Mouse (Mus musculus): Measurements from ENCODE around the gene Dmrta2. TPM values are rescaled to one million over a fixed set of nuclear protein-coding genes. Genes with fewer than 3 reads are reported as not detected.

Gene Dmrta2
- 4.9 TPM for polyA plus RNA-seq (2012; fragmentation: generic; extraction: Trizol)

DNA sequence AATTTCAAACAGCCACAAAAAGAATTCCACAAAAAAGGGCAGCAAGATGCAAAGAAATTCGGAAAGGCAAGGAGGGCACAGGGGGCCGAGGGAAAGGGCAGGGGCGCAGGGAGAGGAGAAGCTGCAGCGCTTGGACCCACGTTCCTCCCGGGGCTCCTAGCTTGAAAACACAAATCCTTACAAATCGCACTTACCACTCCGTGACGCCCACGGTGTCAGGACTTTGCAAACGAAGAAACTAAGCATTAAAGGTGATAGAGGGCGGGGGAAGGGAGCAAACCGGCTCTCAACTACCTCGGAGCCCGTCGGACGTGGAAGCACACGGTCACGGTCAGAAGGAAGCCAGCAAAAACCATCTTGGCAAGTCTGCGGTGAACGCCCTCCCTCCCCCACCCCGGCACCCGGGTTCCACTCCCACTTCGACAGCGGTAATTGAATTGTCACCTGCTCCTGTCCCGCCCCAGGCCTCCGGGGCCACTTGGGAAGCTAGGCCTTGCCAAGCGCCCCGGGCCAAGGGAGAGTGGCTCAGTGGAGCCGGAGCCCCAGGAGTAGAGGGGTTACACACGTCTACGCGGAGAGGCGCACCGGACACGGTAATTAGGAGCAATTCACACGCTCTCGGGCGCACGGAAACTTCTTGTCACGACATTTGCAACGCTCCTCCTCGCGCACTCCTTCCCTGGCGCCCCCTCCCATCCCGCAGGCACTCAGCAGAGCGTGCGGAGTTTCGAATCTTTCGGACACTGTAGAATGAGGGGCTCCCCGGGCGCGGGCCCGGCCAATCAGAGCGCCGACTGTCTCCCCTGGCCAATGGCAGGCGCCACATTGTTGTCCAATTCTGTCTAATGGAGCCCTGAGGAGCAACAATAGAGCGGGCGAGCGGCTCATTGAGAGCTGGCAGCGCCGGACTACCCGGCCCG is at the start of gene Dmrta2:
Dmrta2 (plus strand) TSS at position 906 of the 920 bp plus-strand sequence.
- H3K27me3 ChIP-seq (ENCODE audit: control insufficient read depth, insufficient read depth, insufficient read length): no peaks in the 10 kb centered on the region
- H3K4me2 ChIP-seq (ENCODE audit: low read depth): peak within 1 kb of the TSS; percentile 70
- H3K36me3 ChIP-seq (ENCODE audit: control insufficient read depth, insufficient read depth): peaks cover 4% of the 10 kb centered on the region
- H3ac ChIP-seq (ENCODE audit: control insufficient read depth, insufficient read length): peak within 1 kb of the TSS; percentile 73
- H3K79me2 ChIP-seq (ENCODE audit: control insufficient read depth, insufficient read depth): no peaks in the 10 kb centered on the region
- no peak for TF ChIP-seq MYOG (IDR thresholded peaks at IDR 0.05; ENCODE audit: control insufficient read depth in 1 of 3, insufficient read depth in 1 of 3, insufficient read length in 2 of 3, low read depth in 2 of 3)
- TF ChIP-seq POLR2A (IDR thresholded peaks at IDR 0.05; ENCODE audit: insufficient read length, low read depth): peak; percentile 15
- no peak for TF ChIP-seq TCF12 (IDR thresholded peaks at IDR 0.05; ENCODE audit: insufficient read depth, poor library complexity, severe bottlenecking)
- H3K4me3 ChIP-seq: peak within 1 kb of the TSS; percentile 34

DNA sequence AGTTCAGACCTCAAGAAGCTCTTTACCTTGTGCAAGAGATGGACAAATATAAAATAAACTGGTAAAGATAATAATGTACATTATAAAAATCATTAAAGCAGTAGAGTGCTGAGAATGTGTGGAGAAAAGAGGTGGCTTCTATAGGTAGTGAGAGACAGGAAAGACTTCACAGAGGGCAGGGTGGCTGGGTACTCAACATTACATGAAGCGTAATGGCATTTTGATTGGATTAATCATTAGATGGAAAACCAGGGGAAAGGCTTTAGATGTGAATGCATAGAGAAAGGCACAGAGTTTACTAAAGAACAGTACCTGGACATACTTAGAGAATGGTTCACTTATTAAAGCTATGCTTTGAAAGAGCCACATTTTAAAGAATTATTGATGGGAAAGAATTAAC is 48.8 kb upstream of the Dmrta2 start:
- Histone ChIP-seq H3K79me2 (ENCODE audit: control insufficient read depth, insufficient read depth) (no peaks in the 10 kb centered on the region), H3K4me2 (ENCODE audit: low read depth) (no peak overlapping the region), H3K27me3 (ENCODE audit: control insufficient read depth, insufficient read depth, insufficient read length) (no peaks in the 10 kb centered on the region), H3ac (ENCODE audit: control insufficient read depth, insufficient read length) (no peak overlapping the region), H3K36me3 (ENCODE audit: control insufficient read depth, insufficient read depth) (peaks cover 13% of the 10 kb centered on the region), H3K4me3 (no peak overlapping the region)
- no peak for TF ChIP-seq MYOG (IDR thresholded peaks at IDR 0.05; ENCODE audit: control insufficient read depth in 1 of 3, insufficient read depth in 1 of 3, insufficient read length in 2 of 3, low read depth in 2 of 3)
- no peak for TF ChIP-seq MAX (IDR thresholded peaks at IDR 0.05; ENCODE audit: low read depth)
- TF ChIP-seq USF1 (IDR thresholded peaks at IDR 0.05; ENCODE audit: low read depth): no peak
- TF ChIP-seq REST (IDR thresholded peaks at IDR 0.05; ENCODE audit: insufficient read depth, insufficient read length): no peak
- no peak for TF ChIP-seq CEBPB (IDR thresholded peaks at IDR 0.05; ENCODE audit: insufficient read depth, poor library complexity, severe bottlenecking)
- TF ChIP-seq MYOD1 (IDR thresholded peaks at IDR 0.05; ENCODE audit: control insufficient read depth in 1 of 3, insufficient read length in 2 of 3, low read depth in 2 of 3): no peak
- no peak for TF ChIP-seq TCF12 (IDR thresholded peaks at IDR 0.05; ENCODE audit: insufficient read depth, poor library complexity, severe bottlenecking)
- no peak for TF ChIP-seq POLR2AphosphoS2 (IDR thresholded peaks at IDR 0.05; ENCODE audit: insufficient read length, low read depth)
- TF ChIP-seq E2F4 (IDR thresholded peaks at IDR 0.05; ENCODE audit: insufficient read depth): no peak
- no peak for TF ChIP-seq TCF3 (IDR thresholded peaks at IDR 0.05; ENCODE audit: insufficient read length, low read depth)
- TF ChIP-seq SRF (IDR thresholded peaks at IDR 0.05; ENCODE audit: control insufficient read depth, insufficient read length, low read depth): no peak
- no peak for TF ChIP-seq POLR2A (IDR thresholded peaks at IDR 0.05; ENCODE audit: insufficient read length, low read depth)

DNA sequence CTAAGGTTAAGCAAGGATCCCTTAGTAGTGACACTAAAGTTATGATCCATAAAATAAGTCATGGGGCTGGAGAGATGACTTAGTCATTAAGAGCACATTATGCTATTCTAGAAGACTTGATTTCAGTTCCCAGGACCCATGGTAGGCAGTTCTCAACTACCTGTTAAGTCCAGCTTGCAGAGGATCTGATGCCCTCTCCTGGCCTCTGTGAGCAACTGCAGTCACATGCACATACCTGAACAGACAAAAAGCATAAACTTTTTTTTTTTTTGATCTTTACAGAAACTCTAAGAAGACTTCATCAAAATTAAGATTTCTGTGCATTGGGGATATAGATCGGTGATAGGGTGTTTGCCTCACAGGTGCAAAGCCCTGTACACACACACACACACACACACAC is 47.4 kb upstream of the Dmrta2 start:
- Histone ChIP-seq H3K36me3 (ENCODE audit: control insufficient read depth, insufficient read depth) (peaks cover 13% of the 10 kb centered on the region), H3K79me2 (ENCODE audit: control insufficient read depth, insufficient read depth) (no peaks in the 10 kb centered on the region), H3K4me2 (ENCODE audit: low read depth) (no peak overlapping the region), H3ac (ENCODE audit: control insufficient read depth, insufficient read length) (no peak overlapping the region), H3K27me3 (ENCODE audit: control insufficient read depth, insufficient read depth, insufficient read length) (no peaks in the 10 kb centered on the region), H3K4me3 (no peak overlapping the region)
- TF ChIP-seq MAX (IDR thresholded peaks at IDR 0.05; ENCODE audit: low read depth): no peak
- TF ChIP-seq TCF12 (IDR thresholded peaks at IDR 0.05; ENCODE audit: insufficient read depth, poor library complexity, severe bottlenecking): no peak
- TF ChIP-seq REST (IDR thresholded peaks at IDR 0.05; ENCODE audit: insufficient read depth, insufficient read length): no peak
- TF ChIP-seq POLR2AphosphoS2 (IDR thresholded peaks at IDR 0.05; ENCODE audit: insufficient read length, low read depth): no peak
- TF ChIP-seq E2F4 (IDR thresholded peaks at IDR 0.05; ENCODE audit: insufficient read depth): no peak
- TF ChIP-seq SRF (IDR thresholded peaks at IDR 0.05; ENCODE audit: control insufficient read depth, insufficient read length, low read depth): no peak

DNA sequence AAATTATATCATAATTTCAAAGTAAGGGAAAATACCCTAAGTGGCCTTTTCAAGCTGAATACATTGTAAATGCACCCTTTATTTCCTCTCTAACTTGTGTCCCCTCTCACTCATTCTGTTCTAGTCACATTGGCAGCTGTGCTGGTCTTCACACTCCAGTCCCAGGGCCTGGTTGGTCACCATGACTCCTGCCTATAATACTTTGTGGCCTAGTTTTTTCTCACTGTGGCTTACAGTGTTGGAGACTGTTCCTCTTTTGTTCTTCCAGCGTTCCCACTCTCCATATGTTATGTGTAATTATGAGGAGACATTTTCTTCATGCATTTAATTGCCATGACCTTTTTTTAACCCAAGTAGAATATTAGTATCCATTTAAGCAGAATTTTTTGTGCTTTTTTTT is 46.9 kb upstream of the Dmrta2 start:
- no peaks in the 10 kb centered on the region for H3K79me2 ChIP-seq (ENCODE audit: control insufficient read depth, insufficient read depth)
- H3K4me3 ChIP-seq: no peak overlapping the region
- no peak overlapping the region for H3K4me2 ChIP-seq (ENCODE audit: low read depth)
- TF ChIP-seq CEBPB (IDR thresholded peaks at IDR 0.05; ENCODE audit: insufficient read depth, poor library complexity, severe bottlenecking) (no peak), TCF3 (IDR thresholded peaks at IDR 0.05; ENCODE audit: insufficient read length, low read depth) (no peak), E2F4 (IDR thresholded peaks at IDR 0.05; ENCODE audit: insufficient read depth) (no peak), REST (IDR thresholded peaks at IDR 0.05; ENCODE audit: insufficient read depth, insufficient read length) (no peak), USF1 (IDR thresholded peaks at IDR 0.05; ENCODE audit: low read depth) (no peak), SRF (IDR thresholded peaks at IDR 0.05; ENCODE audit: control insufficient read depth, insufficient read length, low read depth) (no peak), POLR2A (IDR thresholded peaks at IDR 0.05; ENCODE audit: insufficient read length, low read depth) (no peak), MYOD1 (IDR thresholded peaks at IDR 0.05; ENCODE audit: control insufficient read depth in 1 of 3, insufficient read length in 2 of 3, low read depth in 2 of 3) (no peak), MAX (IDR thresholded peaks at IDR 0.05; ENCODE audit: low read depth) (no peak), POLR2AphosphoS2 (IDR thresholded peaks at IDR 0.05; ENCODE audit: insufficient read length, low read depth) (no peak), TCF12 (IDR thresholded peaks at IDR 0.05; ENCODE audit: insufficient read depth, poor library complexity, severe bottlenecking) (no peak)
- H3K36me3 ChIP-seq (ENCODE audit: control insufficient read depth, insufficient read depth): peaks cover 13% of the 10 kb centered on the region
- no peaks in the 10 kb centered on the region for H3K27me3 ChIP-seq (ENCODE audit: control insufficient read depth, insufficient read depth, insufficient read length)
- H3ac ChIP-seq (ENCODE audit: control insufficient read depth, insufficient read length): no peak overlapping the region

DNA sequence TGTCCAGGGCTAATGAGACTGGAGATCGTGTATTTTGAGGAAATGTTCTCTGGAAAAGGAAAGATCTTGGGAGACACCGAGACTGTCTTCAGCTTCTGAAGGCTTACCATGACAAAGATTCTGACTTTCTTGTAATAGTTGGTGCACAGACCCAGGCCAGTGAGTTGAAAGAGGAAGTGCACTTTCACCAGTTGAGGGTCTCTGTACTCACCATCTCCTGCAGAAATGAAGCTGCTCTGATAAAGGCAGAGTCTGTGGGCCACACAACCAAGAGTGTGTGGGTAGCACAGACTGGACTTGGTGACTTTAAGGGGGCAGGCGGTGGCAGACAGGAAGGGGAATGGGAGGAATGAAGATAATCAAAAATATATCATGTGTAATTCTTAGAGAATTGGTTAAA is 41.3 kb upstream of the Dmrta2 start:
- peaks cover 11% of the 10 kb centered on the region for H3K36me3 ChIP-seq (ENCODE audit: control insufficient read depth, insufficient read depth)
- H3K4me2 ChIP-seq (ENCODE audit: low read depth): no peak overlapping the region
- no peak overlapping the region for H3ac ChIP-seq (ENCODE audit: control insufficient read depth, insufficient read length)
- TF ChIP-seq TCF3 (IDR thresholded peaks at IDR 0.05; ENCODE audit: insufficient read length, low read depth) (no peak), E2F4 (IDR thresholded peaks at IDR 0.05; ENCODE audit: insufficient read depth) (no peak), TCF12 (IDR thresholded peaks at IDR 0.05; ENCODE audit: insufficient read depth, poor library complexity, severe bottlenecking) (no peak), MYOD1 (IDR thresholded peaks at IDR 0.05; ENCODE audit: control insufficient read depth in 1 of 3, insufficient read length in 2 of 3, low read depth in 2 of 3) (no peak), SRF (IDR thresholded peaks at IDR 0.05; ENCODE audit: control insufficient read depth, insufficient read length, low read depth) (no peak), REST (IDR thresholded peaks at IDR 0.05; ENCODE audit: insufficient read depth, insufficient read length) (no peak), POLR2A (IDR thresholded peaks at IDR 0.05; ENCODE audit: insufficient read length, low read depth) (no peak), MAX (IDR thresholded peaks at IDR 0.05; ENCODE audit: low read depth) (no peak), CEBPB (IDR thresholded peaks at IDR 0.05; ENCODE audit: insufficient read depth, poor library complexity, severe bottlenecking) (no peak), USF1 (IDR thresholded peaks at IDR 0.05; ENCODE audit: low read depth) (no peak), MYOG (IDR thresholded peaks at IDR 0.05; ENCODE audit: control insufficient read depth in 1 of 3, insufficient read depth in 1 of 3, insufficient read length in 2 of 3, low read depth in 2 of 3) (no peak), POLR2AphosphoS2 (IDR thresholded peaks at IDR 0.05; ENCODE audit: insufficient read length, low read depth) (no peak)
- H3K79me2 ChIP-seq (ENCODE audit: control insufficient read depth, insufficient read depth): no peaks in the 10 kb centered on the region
- no peaks in the 10 kb centered on the region for H3K27me3 ChIP-seq (ENCODE audit: control insufficient read depth, insufficient read depth, insufficient read length)
- no peak overlapping the region for H3K4me3 ChIP-seq

Measured in myocyte (in vitro differentiated cells).